Mouse (Mus musculus) hindbrain, embryonic 12.5 days (tissue): ENCODE data around the gene Cdc42se1. TPM values are rescaled to one million over a fixed set of nuclear protein-coding genes. Genes with fewer than 3 reads are reported as not detected.

Source experiments
- ATAC-seq: fragments of 200-750 bp; cut with Nextera tagmentation; 2 replicates; pipeline ENCODE4 v1.8.0; 2017; ENCODE audit warnings: moderate TSS enrichment; ENCODE audit not compliant: low FRiP score
- H3K27ac ChIP-seq: fragments of 300-500 bp; sonication (generic); 2 replicates; pipeline ENCODE4 v1.5.1; 2016; ENCODE audit warnings: mild to moderate bottlenecking
- H3K27me3 ChIP-seq: fragments of 300-500 bp; sonication (generic); 2 replicates; pipeline ENCODE4 v1.6.1; 2016; ENCODE audit warnings: mild to moderate bottlenecking
- H3K36me3 ChIP-seq: fragments of 300-500 bp; sonication (generic); 2 replicates; pipeline ENCODE4 v1.6.1; 2016; ENCODE audit warnings: mild to moderate bottlenecking
- H3K4me1 ChIP-seq: fragments of 300-500 bp; sonication (generic); 2 replicates; pipeline ENCODE4 v1.6.1; 2016
- H3K4me2 ChIP-seq: fragments of 300-500 bp; sonication (generic); replicated peaks from 2 replicates; pipeline ENCODE4 v1.6.1; 2016; ENCODE audit warnings: mild to moderate bottlenecking
- H3K4me3 ChIP-seq: fragments of 300-500 bp; sonication (generic); 2 replicates; pipeline ENCODE4 v1.5.1; 2016; ENCODE audit warnings: mild to moderate bottlenecking
- H3K9ac ChIP-seq: fragments of 300-500 bp; sonication (generic); 2 replicates; pipeline ENCODE4 v1.6.1; 2016; ENCODE audit warnings: mild to moderate bottlenecking, moderate library complexity
- H3K9me3 ChIP-seq: fragments of 300-500 bp; sonication (generic); replicated peaks from 2 replicates; pipeline ENCODE4 v1.6.1; 2016; ENCODE audit warnings: mild to moderate bottlenecking
- WGBS: fragments of 180-500 bp; shearing (Covaris S2); methylation state at CpG from one replicate; pipeline ENCODE4 v1.1.7; 2016; 5-methylcytosine and 5-hydroxymethylcytosine counted together
- polyA plus RNA-seq: library from polyadenylated mRNA; unstranded; fragments of >200 nt; fragmentation: Nextera tagmentation; extraction: Ambion mirVana; gene quantifications from 2 replicates; pipeline ENCODE4 v1.2.1, GENCODE M21; 2016

The Cdc42se1 gene
- polyA plus RNA-seq = 91.7 and 95.8 TPM in 2 replicates

DNA sequence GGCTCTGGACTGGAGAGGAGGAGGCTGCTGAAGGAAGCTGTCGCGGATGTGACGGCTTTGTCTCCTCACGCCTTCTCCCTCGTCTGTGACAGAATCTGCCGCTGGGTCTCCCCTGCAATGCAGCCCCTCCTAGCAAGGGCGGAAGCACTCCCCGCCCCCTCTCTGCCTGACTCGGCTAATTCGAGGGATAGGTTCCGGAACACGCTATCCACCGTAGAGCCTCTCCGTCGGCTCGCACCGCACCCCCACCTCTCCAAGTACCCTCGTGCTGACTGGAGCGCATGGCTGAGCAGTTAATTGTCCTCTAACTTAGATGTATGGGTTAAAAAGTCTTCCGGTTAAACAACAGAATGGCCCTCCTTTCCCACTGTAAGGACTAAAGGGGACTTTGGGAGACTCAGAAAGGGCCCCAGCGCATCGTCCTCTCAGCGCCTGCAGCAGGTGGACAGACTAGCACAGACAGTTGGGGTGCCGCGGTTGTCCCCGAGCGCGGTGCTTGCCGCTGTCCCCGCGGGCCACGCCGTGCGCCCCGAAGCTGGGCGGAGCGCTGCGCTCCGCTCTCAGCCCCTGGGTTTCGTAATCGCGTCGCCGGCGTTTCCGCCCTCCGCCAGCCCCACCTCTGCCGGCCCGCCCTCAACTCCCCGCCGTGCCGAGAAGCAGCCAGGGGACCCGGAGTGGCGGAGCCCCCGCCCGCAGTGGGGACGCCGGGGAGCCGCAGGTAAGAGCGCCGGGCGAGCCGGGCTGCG lies at the start of gene Cdc42se1:
Gene Cdc42se1 (plus strand): TSS at position 585 of the 746 bp plus-strand sequence.
- peak; percentile 90 for ATAC-seq
- peak within 1 kb of the TSS; percentile 69 for H3K4me2 ChIP-seq
- peaks cover 35% of the 10 kb centered on the region for H3K36me3 ChIP-seq
- WGBS = under 1% methylated on average over 54 of the region's 64 CpGs
- peak within 1 kb of the TSS; percentile 97 for H3K9ac ChIP-seq
- H3K4me1 ChIP-seq = peaks cover 50% of the 10 kb centered on the region
- H3K27ac ChIP-seq = peak within 1 kb of the TSS; percentile 96
- no peaks in the 10 kb centered on the region for H3K9me3 ChIP-seq
- H3K4me3 ChIP-seq = peak within 1 kb of the TSS; percentile 93
- H3K27me3 ChIP-seq = no peaks in the 10 kb centered on the region

DNA sequence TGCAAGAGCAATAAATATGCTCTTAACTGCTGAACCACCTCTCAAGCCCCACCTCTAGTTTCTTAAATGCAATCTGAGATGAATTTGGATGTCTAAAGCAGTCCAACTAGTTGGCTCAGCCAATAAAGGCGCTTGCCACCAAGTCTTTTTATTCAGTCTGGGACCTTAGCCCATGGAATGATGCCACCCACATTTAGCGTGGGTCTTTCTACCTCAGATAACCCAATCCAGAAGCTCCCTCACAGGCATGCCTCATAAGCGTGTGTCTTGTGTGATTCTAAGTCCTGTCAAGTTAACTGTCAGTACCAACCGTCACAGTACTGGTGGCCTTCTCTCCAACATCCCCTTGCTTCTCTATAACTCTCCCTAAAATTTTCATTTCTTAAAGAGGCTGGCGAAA lies 49.6 kb upstream of the Cdc42se1 start:
- Histone ChIP-seq H3K4me2 (no peak overlapping the region), H3K27me3 (peaks cover 2% of the 10 kb centered on the region; the same call in 1 of the 2 replicates), H3K4me3 (no peak overlapping the region), H3K4me1 (peaks cover 3% of the 10 kb centered on the region), H3K36me3 (peaks cover 5% of the 10 kb centered on the region), H3K9me3 (no peaks in the 10 kb centered on the region), H3K9ac (no peak overlapping the region), H3K27ac (no peak overlapping the region)
- ATAC-seq = no peak
- 89% methylated on average over 5 of the region's 5 CpGs for WGBS

GRCm38 (mm10) chr3:95179890-95180289 lies 48.6 kb upstream of the Cdc42se1 start:
- Histone ChIP-seq H3K27ac (no peak overlapping the region), H3K36me3 (peaks cover 12% of the 10 kb centered on the region; the same call in 1 of the 2 replicates), H3K27me3 (no peaks in the 10 kb centered on the region), H3K9ac (no peak overlapping the region), H3K4me1 (no peaks in the 10 kb centered on the region), H3K4me3 (no peak overlapping the region), H3K9me3 (no peaks in the 10 kb centered on the region), H3K4me2 (no peak overlapping the region)
- 72% methylated on average over 3 of the region's 3 CpGs for WGBS
- no peak for ATAC-seq

- 76% methylated on average over 1 of the region's 1 CpGs for WGBS
- Histone ChIP-seq H3K27ac (no peak overlapping the region), H3K27me3 (no peaks in the 10 kb centered on the region), H3K9me3 (no peaks in the 10 kb centered on the region), H3K4me1 (no peaks in the 10 kb centered on the region), H3K4me3 (no peak overlapping the region), H3K9ac (no peak overlapping the region), H3K36me3 (peaks cover 24% of the 10 kb centered on the region), H3K4me2 (no peak overlapping the region)
- ATAC-seq = no peak
Measured at GRCm38 (mm10) chr3:95181841-95182240, 46.7 kb upstream of the Cdc42se1 start.

GRCm38 (mm10) chr3:95184796-95185577 lies 43.5 kb upstream of the Cdc42se1 start:
- H3K4me1 ChIP-seq = no peaks in the 10 kb centered on the region
- H3K27ac ChIP-seq = no peak overlapping the region
- H3K4me2 ChIP-seq = no peak overlapping the region
- H3K9me3 ChIP-seq = no peaks in the 10 kb centered on the region
- no peak overlapping the region for H3K9ac ChIP-seq
- peaks cover 55% of the 10 kb centered on the region for H3K36me3 ChIP-seq
- ATAC-seq = no peak
- H3K27me3 ChIP-seq = no peaks in the 10 kb centered on the region
- no peak overlapping the region for H3K4me3 ChIP-seq
- 94% methylated on average over 9 of the region's 9 CpGs for WGBS

- H3K27me3 ChIP-seq = no peaks in the 10 kb centered on the region
- WGBS = 98% methylated on average over 2 of the region's 2 CpGs
- no peak overlapping the region for H3K4me3 ChIP-seq
- no peak for ATAC-seq
- peaks cover 63% of the 10 kb centered on the region for H3K36me3 ChIP-seq
- H3K9ac ChIP-seq = no peak overlapping the region
- H3K4me1 ChIP-seq = no peaks in the 10 kb centered on the region
- H3K27ac ChIP-seq = no peak overlapping the region
- H3K4me2 ChIP-seq = no peak overlapping the region
- H3K9me3 ChIP-seq = no peaks in the 10 kb centered on the region
Measured at GRCm38 (mm10) chr3:95186100-95186499, 42.4 kb upstream of the Cdc42se1 start.

GRCm38 (mm10) chr3:95186888-95187287 lies 41.6 kb upstream of the Cdc42se1 start:
- Histone ChIP-seq H3K4me3 (no peak overlapping the region), H3K4me1 (no peaks in the 10 kb centered on the region), H3K27ac (no peak overlapping the region), H3K9ac (no peak overlapping the region), H3K36me3 (peaks cover 63% of the 10 kb centered on the region), H3K9me3 (no peaks in the 10 kb centered on the region), H3K27me3 (no peaks in the 10 kb centered on the region), H3K4me2 (no peak overlapping the region)
- no peak for ATAC-seq
- 89% methylated on average over 6 of the region's 6 CpGs for WGBS

DNA sequence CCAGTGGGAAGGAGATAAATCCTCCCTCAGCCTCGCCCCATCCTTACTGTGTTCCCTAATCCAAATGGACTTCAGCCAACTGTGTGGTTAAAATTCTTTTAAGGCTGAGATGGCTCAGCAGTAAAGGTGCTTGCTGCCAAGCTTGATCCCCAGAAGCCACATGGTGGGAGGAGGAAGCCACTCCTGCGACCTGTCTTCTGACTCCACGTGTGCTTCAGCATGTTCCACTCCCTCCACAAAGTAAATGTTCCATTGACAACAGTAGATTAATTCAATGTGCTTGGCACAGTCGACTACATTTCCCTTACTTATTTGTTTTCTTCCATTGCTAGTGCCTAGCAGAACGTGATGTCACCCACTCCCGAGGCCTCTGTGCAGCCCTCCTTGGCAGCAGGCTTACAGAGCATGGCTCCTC lies 33.8 kb upstream of the Cdc42se1 start:
- Histone ChIP-seq H3K9ac (no peak overlapping the region), H3K27ac (no peak overlapping the region), H3K27me3 (no peaks in the 10 kb centered on the region), H3K4me1 (no peaks in the 10 kb centered on the region), H3K4me2 (no peak overlapping the region), H3K36me3 (peaks cover 58% of the 10 kb centered on the region), H3K4me3 (no peak overlapping the region), H3K9me3 (no peaks in the 10 kb centered on the region)
- WGBS = 89% methylated on average over 6 of the region's 6 CpGs
- no peak for ATAC-seq

DNA sequence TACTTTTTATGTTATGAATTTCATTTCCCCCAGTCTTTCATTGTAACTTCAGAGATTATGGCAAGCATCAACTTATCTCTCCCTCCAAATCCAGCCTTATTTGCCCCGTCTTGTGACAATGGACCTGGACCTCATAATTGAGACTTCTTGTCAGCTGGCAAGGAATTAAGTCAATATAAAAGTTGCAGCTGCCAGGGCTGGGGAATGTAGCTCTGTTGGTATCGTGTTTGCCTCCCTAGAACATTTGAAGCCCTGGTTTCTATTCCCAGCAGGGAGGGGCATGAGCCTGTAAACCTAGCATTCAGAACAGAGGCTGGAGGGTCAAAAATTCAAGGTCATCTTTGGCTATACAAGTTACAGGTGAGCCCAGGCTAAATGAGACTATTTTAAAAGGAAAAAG lies 32.8 kb upstream of the Cdc42se1 start:
- Histone ChIP-seq H3K36me3 (peaks cover 60% of the 10 kb centered on the region), H3K4me3 (no peak overlapping the region), H3K27me3 (no peaks in the 10 kb centered on the region), H3K4me1 (no peaks in the 10 kb centered on the region), H3K9me3 (no peaks in the 10 kb centered on the region), H3K4me2 (no peak overlapping the region), H3K9ac (no peak overlapping the region), H3K27ac (no peak overlapping the region)
- no peak for ATAC-seq
- 92% methylated on average over 2 of the region's 2 CpGs for WGBS

GRCm38 (mm10) chr3:95199101-95199500 lies 29.4 kb upstream of the Cdc42se1 start:
- no peaks in the 10 kb centered on the region for H3K4me1 ChIP-seq
- H3K9me3 ChIP-seq = no peaks in the 10 kb centered on the region
- H3K9ac ChIP-seq = no peak overlapping the region
- ATAC-seq = no peak
- H3K4me2 ChIP-seq = no peak overlapping the region
- H3K4me3 ChIP-seq = no peak overlapping the region
- no peaks in the 10 kb centered on the region for H3K27me3 ChIP-seq
- no peak overlapping the region for H3K27ac ChIP-seq
- 79% methylated on average over 1 of the region's 1 CpGs for WGBS
- H3K36me3 ChIP-seq = peaks cover 70% of the 10 kb centered on the region

DNA sequence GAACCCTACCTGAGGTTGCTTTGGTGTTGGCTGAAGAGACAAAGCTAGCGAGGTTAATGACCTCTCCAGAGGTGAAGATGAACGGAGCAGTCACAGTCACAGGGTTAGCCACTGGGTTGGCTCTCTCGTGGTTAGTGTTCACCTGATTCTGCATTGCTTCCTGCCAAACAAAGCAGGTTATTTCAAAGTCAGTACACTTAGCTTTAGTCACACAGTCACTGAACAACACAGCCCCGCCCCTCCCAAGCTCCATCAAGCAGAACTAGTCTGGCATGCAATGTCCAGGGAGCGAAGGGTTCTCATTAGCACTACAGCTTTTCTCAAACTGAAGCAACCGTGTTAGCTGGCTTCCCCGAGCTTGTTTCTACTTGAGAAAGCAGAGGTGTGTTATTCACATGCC lies 28.4 kb upstream of the Cdc42se1 start:
- ATAC-seq = no peak
- no peaks in the 10 kb centered on the region for H3K27me3 ChIP-seq
- no peak overlapping the region for H3K4me3 ChIP-seq
- 85% methylated on average over 7 of the region's 7 CpGs for WGBS
- no peak overlapping the region for H3K9ac ChIP-seq
- H3K27ac ChIP-seq = no peak overlapping the region
- no peaks in the 10 kb centered on the region for H3K4me1 ChIP-seq
- peaks cover 72% of the 10 kb centered on the region for H3K36me3 ChIP-seq
- H3K9me3 ChIP-seq = no peaks in the 10 kb centered on the region
- no peak overlapping the region for H3K4me2 ChIP-seq

- Histone ChIP-seq H3K27me3 (no peaks in the 10 kb centered on the region), H3K9me3 (no peaks in the 10 kb centered on the region), H3K36me3 (peaks cover 75% of the 10 kb centered on the region), H3K4me2 (no peak overlapping the region), H3K27ac (no peak overlapping the region), H3K9ac (no peak overlapping the region), H3K4me1 (no peaks in the 10 kb centered on the region), H3K4me3 (no peak overlapping the region)
- ATAC-seq = no peak
- 95% methylated on average over 2 of the region's 2 CpGs for WGBS
Measured at GRCm38 (mm10) chr3:95200562-95200961, 28.0 kb upstream of the Cdc42se1 start.
